Mouse (Mus musculus): ENCODE results near the gene Impdh1. TPM values are rescaled to one million over a fixed set of nuclear protein-coding genes. Genes with fewer than 3 reads are reported as not detected.
"Not testable (repeated sequence)": the region's sequence is repeated elsewhere in the genome, so short reads cannot be mapped to it uniquely, and the experiment has no call there.

Impdh1 gene
- polyA plus RNA-seq, 1 experiment from 2014 or later, result 45.8 TPM

DNA sequence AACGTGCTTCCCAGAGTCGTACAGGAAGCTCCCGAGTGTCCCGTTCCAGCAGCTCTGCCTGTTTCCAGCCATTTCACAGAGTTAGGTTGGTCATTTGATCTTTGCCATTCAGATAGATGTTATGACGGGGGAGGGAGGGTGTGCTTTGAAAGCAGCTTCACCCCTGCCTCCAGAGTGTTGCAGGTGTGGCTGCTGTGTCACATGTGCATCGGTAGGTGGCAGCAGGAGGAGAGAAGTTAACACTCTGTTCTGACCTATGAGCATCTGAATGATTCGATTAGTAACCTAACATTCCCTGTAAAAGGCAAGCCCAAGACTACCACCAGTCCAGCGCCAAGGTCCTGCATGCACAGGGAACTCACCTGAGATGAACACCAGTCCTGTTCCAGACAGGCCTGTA lies 18.1 kb upstream of the Impdh1 start:
- ATAC-seq (ENCODE audit: insufficient read depth, low FRiP score, low read depth), result no peak

DNA sequence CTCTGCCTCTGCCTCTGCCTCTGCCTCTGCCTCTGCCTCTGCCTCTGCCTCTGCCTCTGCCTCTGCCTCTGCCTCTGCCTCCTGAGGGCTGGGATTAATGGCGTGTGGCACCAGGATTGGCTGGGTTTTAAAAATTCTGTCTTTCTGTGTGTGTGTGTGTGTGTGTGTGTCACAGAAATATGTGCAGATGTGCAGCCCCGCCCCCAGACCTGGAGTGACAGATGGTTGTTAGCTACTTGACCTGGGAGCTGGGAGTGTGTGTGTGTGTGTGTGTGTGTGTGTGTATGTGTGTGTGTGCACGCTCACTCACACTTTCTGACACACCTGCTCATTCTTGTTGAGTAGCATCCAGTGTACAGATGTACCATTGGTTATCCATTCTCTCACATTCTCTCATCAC lies 17.5 kb upstream of the Impdh1 start:
- H3K4me3 ChIP-seq (replicated peaks), result no peak overlapping the region
- H3K36me3 ChIP-seq, result no peaks in the 10 kb centered on the region
- H3K27me3 ChIP-seq (replicated peaks), result no peaks in the 10 kb centered on the region
- no peak overlapping the region for H3K27ac ChIP-seq
- no peak for ATAC-seq (ENCODE audit: insufficient read depth, low FRiP score, low read depth)
- no peaks in the 10 kb centered on the region for H3K4me1 ChIP-seq
- no peaks in the 10 kb centered on the region for H3K9me3 ChIP-seq
- no peak overlapping the region for H3K9ac ChIP-seq
- WGBS, result 69% methylated on average over 3 of the region's 3 CpGs
- no peak overlapping the region for H3K4me2 ChIP-seq

More for the DNA sequence above, 18.1 kb upstream of the Impdh1 start:
- Histone ChIP-seq H3K4me2 (no peak overlapping the region), H3K27me3 (replicated peaks) (no peaks in the 10 kb centered on the region), H3K9ac (no peak overlapping the region), H3K4me1 (no peaks in the 10 kb centered on the region), H3K4me3 (replicated peaks) (no peak overlapping the region), H3K27ac (no peak overlapping the region), H3K36me3 (no peaks in the 10 kb centered on the region), H3K9me3 (no peaks in the 10 kb centered on the region)
- 39% methylated on average over 8 of the region's 8 CpGs for WGBS

DNA sequence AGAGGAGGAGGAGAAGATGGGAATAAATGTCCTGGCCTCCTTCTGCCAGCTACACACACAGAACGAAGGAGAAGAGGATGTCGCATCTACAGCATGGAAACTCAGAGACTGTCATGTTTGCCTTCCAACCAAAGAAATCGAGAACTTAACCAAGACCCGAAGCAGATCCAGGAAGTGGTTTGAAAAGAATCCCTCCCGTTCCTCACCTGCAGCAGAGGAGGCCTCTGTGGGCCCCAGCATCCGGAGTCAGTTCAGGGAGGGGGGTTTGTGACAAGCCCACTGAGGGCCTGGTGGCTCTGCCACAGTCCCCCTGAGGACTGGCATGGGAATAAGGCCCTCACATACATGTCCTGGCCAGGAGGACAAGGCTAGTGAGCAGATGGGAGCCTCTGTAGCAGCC lies 16.2 kb upstream of the Impdh1 start:
- Histone ChIP-seq H3K4me2 (no peak overlapping the region), H3K9me3 (no peaks in the 10 kb centered on the region), H3K4me1 (no peaks in the 10 kb centered on the region), H3K9ac (no peak overlapping the region), H3K27ac (no peak overlapping the region), H3K4me3 (replicated peaks) (no peak overlapping the region), H3K36me3 (no peaks in the 10 kb centered on the region), H3K27me3 (replicated peaks) (no peaks in the 10 kb centered on the region)
- 58% methylated on average over 6 of the region's 6 CpGs for WGBS
- no peak for ATAC-seq (ENCODE audit: insufficient read depth, low FRiP score, low read depth)

DNA sequence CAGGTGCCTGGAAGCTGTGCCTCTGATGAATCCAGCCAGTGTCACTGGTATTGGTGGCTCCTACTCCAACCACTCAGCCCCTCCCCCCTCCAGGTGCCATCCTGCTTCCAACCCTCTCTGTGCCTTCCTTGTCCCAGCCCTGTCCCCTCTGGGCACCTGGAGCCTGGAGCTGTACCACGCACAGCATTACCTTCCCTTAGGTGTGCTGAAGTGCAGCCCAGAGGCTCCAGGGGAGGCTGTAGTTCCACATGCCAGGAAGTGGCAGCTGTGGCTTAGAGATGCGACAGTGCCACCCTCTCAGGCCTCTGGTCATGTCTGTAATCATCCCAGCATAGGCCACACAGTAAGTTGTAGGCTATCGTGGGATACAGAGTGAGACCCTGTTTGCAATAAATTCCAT lies 15.6 kb upstream of the Impdh1 start:
- WGBS, result 68% methylated on average over 3 of the region's 3 CpGs
- H3K9ac ChIP-seq, result no peak overlapping the region
- no peak for ATAC-seq (ENCODE audit: insufficient read depth, low FRiP score, low read depth)

DNA sequence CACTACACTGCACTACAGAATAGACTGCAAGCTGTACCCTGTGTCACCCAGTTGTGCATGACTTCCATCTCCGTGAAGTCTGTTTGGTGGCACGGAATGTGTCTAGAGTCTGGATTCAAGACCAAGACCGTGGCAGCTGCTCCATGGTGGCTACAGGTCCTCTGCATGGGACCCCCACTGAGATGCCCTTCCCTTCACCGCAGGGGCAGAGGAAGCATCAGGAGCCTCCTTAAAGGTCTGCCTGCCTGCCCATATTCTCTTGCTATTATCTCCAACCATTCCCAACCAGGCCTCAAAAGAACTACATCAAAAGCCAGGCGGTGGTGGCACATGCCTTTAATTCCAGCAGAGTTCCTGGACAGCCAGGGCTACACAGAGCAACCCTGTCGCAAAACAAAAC lies 14.2 kb upstream of the Impdh1 start:
- no peaks in the 10 kb centered on the region for H3K27me3 ChIP-seq (replicated peaks)
- no peaks in the 10 kb centered on the region for H3K4me1 ChIP-seq
- H3K4me2 ChIP-seq, result no peak overlapping the region
- no peak for ATAC-seq (ENCODE audit: insufficient read depth, low FRiP score, low read depth)
- 68% methylated on average over 6 of the region's 6 CpGs for WGBS
- no peaks in the 10 kb centered on the region for H3K36me3 ChIP-seq
- no peak overlapping the region for H3K27ac ChIP-seq
- H3K4me3 ChIP-seq (replicated peaks), result no peak overlapping the region
- no peak overlapping the region for H3K9ac ChIP-seq
- no peaks in the 10 kb centered on the region for H3K9me3 ChIP-seq

More for the DNA sequence above, 15.6 kb upstream of the Impdh1 start:
- Histone ChIP-seq H3K4me2 (no peak overlapping the region), H3K4me3 (replicated peaks) (no peak overlapping the region), H3K36me3 (no peaks in the 10 kb centered on the region), H3K4me1 (no peaks in the 10 kb centered on the region), H3K27ac (no peak overlapping the region), H3K27me3 (replicated peaks) (no peaks in the 10 kb centered on the region), H3K9me3 (no peaks in the 10 kb centered on the region)

DNA sequence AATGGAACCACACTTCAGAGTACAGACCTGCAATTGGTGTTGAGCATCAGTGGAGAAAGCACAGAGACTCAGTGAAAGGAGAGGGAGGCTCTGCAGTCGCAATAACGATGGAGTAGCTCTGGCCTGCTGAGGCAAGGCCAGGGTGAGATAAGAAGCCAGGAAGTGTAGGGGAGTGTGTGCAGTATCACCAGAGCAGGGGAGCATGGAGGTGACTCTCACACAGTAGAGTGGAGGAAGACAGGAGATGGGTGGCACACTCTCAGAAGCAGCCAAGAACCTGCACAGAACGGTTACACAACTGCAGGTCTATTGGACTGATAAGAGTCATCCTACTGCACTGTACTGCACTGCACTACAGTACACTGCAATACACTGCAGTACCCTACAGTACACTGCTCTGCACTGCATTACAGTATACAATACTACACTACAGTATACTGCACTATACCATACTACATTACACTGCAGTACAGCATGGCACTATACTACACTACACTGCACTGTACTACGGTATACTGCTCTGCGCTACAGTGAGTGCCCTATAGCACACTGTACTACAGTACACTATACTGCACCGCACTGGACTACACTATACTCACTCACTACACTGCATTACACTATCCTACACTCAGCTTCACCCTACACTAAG lies 13.2 kb upstream of the Impdh1 start:
- Histone ChIP-seq H3K4me3 (replicated peaks) (no peak overlapping the region), H3K4me2 (no peak overlapping the region), H3K27ac (no peak overlapping the region), H3K4me1 (no peaks in the 10 kb centered on the region), H3K27me3 (replicated peaks) (no peaks in the 10 kb centered on the region), H3K36me3 (no peaks in the 10 kb centered on the region), H3K9me3 (no peaks in the 10 kb centered on the region), H3K9ac (no peak overlapping the region)
- 81% methylated on average over 6 of the region's 6 CpGs for WGBS
- peak; percentile 27; the same call in 1 of the 2 replicates for ATAC-seq (ENCODE audit: insufficient read depth, low FRiP score, low read depth)

DNA sequence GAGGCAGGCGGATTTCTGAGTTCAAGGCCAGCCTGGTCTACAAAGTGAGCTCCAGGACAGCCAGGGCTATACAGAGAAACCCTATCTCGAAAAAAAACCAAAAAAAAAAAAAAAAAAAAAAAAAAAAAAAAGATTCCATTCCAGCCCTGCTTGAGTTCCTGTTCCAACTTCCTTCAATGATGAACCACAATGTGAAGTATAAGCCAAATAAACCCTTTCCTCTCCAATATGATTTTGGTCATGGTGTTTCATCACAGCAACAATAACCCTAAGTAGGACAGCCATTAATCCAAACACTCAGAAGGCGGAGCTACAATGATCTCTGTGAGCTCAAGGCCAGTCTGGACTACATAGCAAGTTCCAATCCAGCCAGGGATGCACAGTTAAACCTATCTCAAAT lies 1.6 kb upstream of the Impdh1 start:
- 92% methylated on average over 2 of the region's 3 CpGs for WGBS
- H3K9me3 ChIP-seq, H3K27ac ChIP-seq: not testable (repeated sequence)

DNA sequence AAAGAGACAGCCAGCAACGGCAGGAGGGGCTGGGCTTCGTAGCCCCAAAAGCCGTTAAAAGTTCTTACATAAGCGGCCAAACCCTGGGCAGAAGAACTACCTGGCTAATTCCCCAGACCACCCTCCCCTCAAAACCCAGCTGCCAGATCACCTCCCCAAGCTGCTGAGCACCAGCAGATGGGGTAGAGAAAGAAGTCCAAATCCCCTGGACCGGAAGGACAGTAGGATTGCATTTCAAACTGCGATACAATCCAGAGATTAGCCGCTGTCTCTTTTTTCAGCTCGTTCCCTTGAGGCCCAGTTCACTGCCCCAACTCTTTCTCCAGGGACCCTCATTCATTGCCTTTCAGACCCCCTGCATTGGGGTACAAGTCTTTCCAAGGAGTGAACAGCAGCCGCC lies 983 bp downstream of the Impdh1 start:
- no peaks in the 10 kb centered on the region for H3K36me3 ChIP-seq
- 25% methylated on average over 9 of the region's 9 CpGs for WGBS
- H3K9me3 ChIP-seq, result no peaks in the 10 kb centered on the region
- peaks cover 30% of the 10 kb centered on the region for H3K4me1 ChIP-seq
- H3K27me3 ChIP-seq (replicated peaks), result no peaks in the 10 kb centered on the region
- no peak for ATAC-seq (ENCODE audit: insufficient read depth, low FRiP score, low read depth)
- H3K4me3 ChIP-seq (replicated peaks), result peak overlapping the region; percentile 68
- H3K27ac ChIP-seq, result no peak overlapping the region
- H3K4me2 ChIP-seq, result peak overlapping the region; percentile 99
- peak overlapping the region; percentile 57; the same call in 1 of the 2 replicates for H3K9ac ChIP-seq

More for the DNA sequence above, 1.6 kb upstream of the Impdh1 start:
- not testable (repeated sequence) for H3K4me2 ChIP-seq; ATAC-seq (ENCODE audit: insufficient read depth, low FRiP score, low read depth); H3K27me3 ChIP-seq (replicated peaks); H3K36me3 ChIP-seq; H3K9ac ChIP-seq; H3K4me3 ChIP-seq (replicated peaks)
- peaks cover 22% of the 10 kb centered on the region for H3K4me1 ChIP-seq

DNA sequence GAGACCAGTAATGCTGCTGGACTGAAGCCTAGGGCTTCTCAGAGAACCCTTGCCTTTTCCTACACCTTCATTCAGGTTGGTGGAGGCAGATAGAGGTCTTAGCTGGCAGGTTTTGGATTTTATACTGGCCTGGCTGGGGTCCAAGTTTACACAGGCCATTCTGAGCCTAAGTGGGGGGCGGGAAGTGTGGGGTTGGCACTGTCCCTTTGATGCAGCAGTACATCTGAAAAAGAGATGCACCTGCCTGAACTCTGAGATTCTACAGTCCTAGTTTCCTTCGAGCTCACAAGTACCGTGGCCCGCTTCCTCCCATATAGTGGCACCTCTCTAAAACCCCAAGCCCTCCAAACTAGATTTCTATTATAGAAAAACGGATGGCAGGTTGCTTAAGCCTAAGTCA lies 1.4 kb downstream of the Impdh1 start:
- ATAC-seq (ENCODE audit: insufficient read depth, low FRiP score, low read depth), result no peak
- 0 out of 2 replicates have a peak overlapping the region, but pooled peaks have one; percentile 68 for H3K4me3 ChIP-seq (replicated peaks)
- H3K27ac ChIP-seq, result no peak overlapping the region
- no peaks in the 10 kb centered on the region for H3K36me3 ChIP-seq
- H3K9me3 ChIP-seq, result no peaks in the 10 kb centered on the region
- peaks cover 30% of the 10 kb centered on the region for H3K4me1 ChIP-seq
- peak overlapping the region; percentile 99; the same call in 1 of the 2 replicates for H3K4me2 ChIP-seq
- no peaks in the 10 kb centered on the region for H3K27me3 ChIP-seq (replicated peaks)
- H3K9ac ChIP-seq, result no peak overlapping the region
- 50% methylated on average over 5 of the region's 5 CpGs for WGBS

DNA sequence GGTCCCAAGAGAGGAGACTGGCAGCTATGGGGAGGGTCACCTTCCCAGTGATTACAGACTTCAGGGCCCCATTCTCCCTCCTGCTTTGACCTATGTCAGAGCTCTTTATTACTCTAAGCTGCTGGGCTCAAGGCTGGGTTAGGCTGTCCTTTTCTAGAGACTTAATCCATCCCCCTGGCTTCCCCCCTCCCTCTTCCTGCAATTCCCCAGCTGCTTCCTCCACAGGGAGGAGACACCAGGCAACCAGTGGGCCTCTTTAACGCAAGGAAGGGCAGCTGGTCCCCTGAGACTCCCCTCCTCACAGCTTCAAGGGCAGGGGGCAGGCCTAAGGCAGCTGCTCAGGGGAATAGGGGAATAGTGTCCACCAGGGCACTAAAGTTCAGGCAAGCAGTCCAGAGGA lies 1.9 kb downstream of the Impdh1 start:
- Histone ChIP-seq H3K9me3 (no peaks in the 10 kb centered on the region), H3K27ac (no peak overlapping the region), H3K4me1 (peaks cover 30% of the 10 kb centered on the region), H3K36me3 (no peaks in the 10 kb centered on the region), H3K9ac (no peak overlapping the region), H3K4me3 (replicated peaks) (no peak overlapping the region), H3K4me2 (no peak overlapping the region), H3K27me3 (replicated peaks) (no peaks in the 10 kb centered on the region)
- 19% methylated on average over 1 of the region's 1 CpGs for WGBS
- ATAC-seq (ENCODE audit: insufficient read depth, low FRiP score, low read depth), result no peak

DNA sequence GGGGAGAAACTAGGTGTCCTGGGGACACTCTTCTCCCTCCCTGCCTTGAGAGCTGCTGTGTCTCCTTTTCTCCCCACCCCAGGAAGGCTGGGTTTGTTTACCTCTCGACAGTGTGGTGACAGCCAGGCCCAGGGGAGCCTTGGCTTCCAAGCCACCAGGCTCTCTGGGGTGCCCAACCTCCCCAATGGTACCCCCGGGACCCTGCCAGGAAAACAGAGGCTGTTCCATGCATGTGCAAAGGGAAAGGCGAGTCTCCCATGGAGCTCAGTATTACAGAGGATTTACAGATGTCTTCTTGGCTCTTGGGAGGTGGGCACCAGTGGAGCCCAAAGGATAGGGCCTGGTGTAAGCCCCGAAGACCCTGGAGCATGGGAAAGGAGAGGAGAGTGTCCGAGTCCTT lies 2.7 kb downstream of the Impdh1 start:
- no peaks in the 10 kb centered on the region for H3K36me3 ChIP-seq
- WGBS, result 61% methylated on average over 5 of the region's 5 CpGs

DNA sequence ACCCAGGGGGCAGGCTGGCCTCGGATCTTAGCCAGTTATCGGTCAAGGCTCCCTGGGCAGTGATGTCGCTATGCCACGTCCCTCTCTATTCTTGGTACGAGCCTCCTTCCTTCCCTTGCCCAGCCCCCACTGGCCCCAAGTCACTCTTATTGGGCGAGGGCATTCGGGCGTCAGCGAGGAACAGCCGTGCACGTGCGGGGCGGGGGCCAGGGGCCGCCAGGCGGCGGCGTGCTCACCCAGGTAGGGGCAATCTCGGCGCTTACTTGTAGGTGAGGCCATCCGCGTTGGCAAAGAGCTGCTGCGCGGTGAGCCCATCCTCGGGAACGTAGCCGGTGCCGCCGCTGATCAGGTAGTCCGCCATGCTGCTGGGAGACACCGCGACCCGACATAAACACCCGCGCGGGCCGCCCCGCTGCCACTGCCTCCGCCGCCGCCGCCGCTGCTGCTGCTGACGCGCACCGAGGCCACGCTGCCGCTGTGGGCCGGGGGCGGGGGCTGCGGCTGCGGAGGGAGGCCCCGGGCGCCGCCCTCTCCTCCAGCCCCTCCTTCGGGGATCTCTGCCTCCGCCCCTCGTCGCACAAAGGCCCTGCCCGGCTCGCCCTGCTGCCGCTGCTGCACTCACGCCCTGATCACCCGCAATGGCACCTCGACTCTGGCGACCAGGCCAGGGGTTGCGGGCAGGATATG lies 4.2 kb downstream of the Impdh1 start:
- H3K9me3 ChIP-seq, result no peaks in the 10 kb centered on the region
- H3K27ac ChIP-seq, result peak overlapping the region; percentile 42; the same call in 1 of the 2 replicates
- peak; percentile 80 for ATAC-seq (ENCODE audit: insufficient read depth, low FRiP score, low read depth)
- H3K36me3 ChIP-seq, result 0 out of 2 replicates have a peak, but pooled peaks cover 1% of the 10 kb centered on the region
- H3K4me2 ChIP-seq, result peak overlapping the region; percentile 92
- no peaks in the 10 kb centered on the region for H3K27me3 ChIP-seq (replicated peaks)
- peaks cover 34% of the 10 kb centered on the region for H3K4me1 ChIP-seq
- peak overlapping the region; percentile 59 for H3K4me3 ChIP-seq (replicated peaks)
- under 1% methylated on average over 59 of the region's 66 CpGs for WGBS
- peak overlapping the region; percentile 49 for H3K9ac ChIP-seq

More for the DNA sequence above, 2.7 kb downstream of the Impdh1 start:
- Histone ChIP-seq H3K9me3 (no peaks in the 10 kb centered on the region), H3K9ac (no peak overlapping the region), H3K4me3 (replicated peaks) (no peak overlapping the region), H3K4me1 (peaks cover 34% of the 10 kb centered on the region), H3K27ac (no peak overlapping the region), H3K27me3 (replicated peaks) (no peaks in the 10 kb centered on the region), H3K4me2 (no peak overlapping the region)
- no peak for ATAC-seq (ENCODE audit: insufficient read depth, low FRiP score, low read depth)

Data from stomach, embryonic 15.5 days (tissue).